Mouse (Mus musculus): Measurements from ENCODE around the gene Susd4. TPM values are rescaled to one million over a fixed set of nuclear protein-coding genes. Genes with fewer than 3 reads are reported as not detected.

The Susd4 gene
- polyA plus RNA-seq, 1 experiment = 0.54 TPM

GRCm38 (mm10) chr1:182868432-182869113 lies 104.9 kb downstream of the Susd4 start:
- TF ChIP-seq CTCF (IDR thresholded peaks at IDR 0.05; ENCODE audit: extremely low read depth, insufficient read depth, insufficient read length, insufficient replicate concordance) (peak; percentile 8; the same call in 1 of the 2 replicates), POLR2A (IDR thresholded peaks at IDR 0.05; ENCODE audit: low read depth, low read length) (no peak)
- H3K4me1 ChIP-seq (ENCODE audit: control insufficient read depth, insufficient read depth, insufficient read length) = no peaks in the 10 kb centered on the region
- no peaks in the 10 kb centered on the region for H3K27me3 ChIP-seq (ENCODE audit: control insufficient read depth, insufficient read depth, low read length)
- peak in 1 of 2 experiments; percentile 6 for DNase-seq (ENCODE audit: low read depth in 1 of 2, low spot score in 2 of 2)
- WGBS = 86% methylated on average over 14 of the region's 14 CpGs
- no peak overlapping the region for H3K27ac ChIP-seq (ENCODE audit: insufficient read depth, low read length)
- no peak overlapping the region for H3K4me3 ChIP-seq (ENCODE audit: extremely low read depth, insufficient read depth, insufficient read length)
- H3K36me3 ChIP-seq (ENCODE audit: control insufficient read depth, insufficient read depth, low read length) = no peaks in the 10 kb centered on the region

- TF ChIP-seq CTCF (IDR thresholded peaks at IDR 0.05; ENCODE audit: extremely low read depth, insufficient read depth, insufficient read length, insufficient replicate concordance) = no peak
- no peak for TF ChIP-seq POLR2A (IDR thresholded peaks at IDR 0.05; ENCODE audit: low read depth, low read length)
- Histone ChIP-seq H3K4me1 (ENCODE audit: control insufficient read depth, insufficient read depth, insufficient read length) (no peaks in the 10 kb centered on the region), H3K27ac (ENCODE audit: insufficient read depth, low read length) (no peak overlapping the region), H3K27me3 (ENCODE audit: control insufficient read depth, insufficient read depth, low read length) (no peaks in the 10 kb centered on the region), H3K4me3 (ENCODE audit: extremely low read depth, insufficient read depth, insufficient read length) (no peak overlapping the region), H3K36me3 (ENCODE audit: control insufficient read depth, insufficient read depth, low read length) (no peaks in the 10 kb centered on the region)
- 78% methylated on average over 6 of the region's 6 CpGs for WGBS
- no peak for DNase-seq (ENCODE audit: low read depth in 1 of 2, low spot score in 2 of 2)
Measured at GRCm38 (mm10) chr1:182869114-182869456, 105.4 kb downstream of the Susd4 start.

GRCm38 (mm10) chr1:182878156-182878555 lies 114.5 kb downstream of the Susd4 start:
- 91% methylated on average over 5 of the region's 5 CpGs for WGBS
- H3K36me3 ChIP-seq (ENCODE audit: control insufficient read depth, insufficient read depth, low read length) = no peaks in the 10 kb centered on the region
- H3K4me1 ChIP-seq (ENCODE audit: control insufficient read depth, insufficient read depth, insufficient read length) = no peaks in the 10 kb centered on the region
- no peak overlapping the region for H3K4me3 ChIP-seq (ENCODE audit: extremely low read depth, insufficient read depth, insufficient read length)
- DNase-seq (ENCODE audit: low read depth in 1 of 2, low spot score in 2 of 2) = no peak
- no peak overlapping the region for H3K27ac ChIP-seq (ENCODE audit: insufficient read depth, low read length)
- no peaks in the 10 kb centered on the region for H3K27me3 ChIP-seq (ENCODE audit: control insufficient read depth, insufficient read depth, low read length)
- TF ChIP-seq POLR2A (IDR thresholded peaks at IDR 0.05; ENCODE audit: low read depth, low read length) = no peak
- no peak for TF ChIP-seq CTCF (IDR thresholded peaks at IDR 0.05; ENCODE audit: extremely low read depth, insufficient read depth, insufficient read length, insufficient replicate concordance)

GRCm38 (mm10) chr1:182878719-182879118 lies 115.1 kb downstream of the Susd4 start:
- TF ChIP-seq CTCF (IDR thresholded peaks at IDR 0.05; ENCODE audit: extremely low read depth, insufficient read depth, insufficient read length, insufficient replicate concordance) = no peak
- TF ChIP-seq POLR2A (IDR thresholded peaks at IDR 0.05; ENCODE audit: low read depth, low read length) = no peak
- Histone ChIP-seq H3K27me3 (ENCODE audit: control insufficient read depth, insufficient read depth, low read length) (no peaks in the 10 kb centered on the region), H3K36me3 (ENCODE audit: control insufficient read depth, insufficient read depth, low read length) (no peaks in the 10 kb centered on the region), H3K27ac (ENCODE audit: insufficient read depth, low read length) (no peak overlapping the region), H3K4me1 (ENCODE audit: control insufficient read depth, insufficient read depth, insufficient read length) (no peaks in the 10 kb centered on the region), H3K4me3 (ENCODE audit: extremely low read depth, insufficient read depth, insufficient read length) (no peak overlapping the region)
- DNase-seq (ENCODE audit: low read depth in 1 of 2, low spot score in 2 of 2) = no peak
- WGBS = 86% methylated on average over 4 of the region's 4 CpGs

GRCm38 (mm10) chr1:182881246-182881645 lies 117.6 kb downstream of the Susd4 start:
- DNase-seq (ENCODE audit: low read depth in 1 of 2, low spot score in 2 of 2) = no peak
- no peaks in the 10 kb centered on the region for H3K27me3 ChIP-seq (ENCODE audit: control insufficient read depth, insufficient read depth, low read length)
- H3K4me1 ChIP-seq (ENCODE audit: control insufficient read depth, insufficient read depth, insufficient read length) = no peaks in the 10 kb centered on the region
- H3K4me3 ChIP-seq (ENCODE audit: extremely low read depth, insufficient read depth, insufficient read length) = no peak overlapping the region
- TF ChIP-seq CTCF (IDR thresholded peaks at IDR 0.05; ENCODE audit: extremely low read depth, insufficient read depth, insufficient read length, insufficient replicate concordance) = no peak
- no peak for TF ChIP-seq POLR2A (IDR thresholded peaks at IDR 0.05; ENCODE audit: low read depth, low read length)
- 80% methylated on average over 8 of the region's 8 CpGs for WGBS
- no peaks in the 10 kb centered on the region for H3K36me3 ChIP-seq (ENCODE audit: control insufficient read depth, insufficient read depth, low read length)
- no peak overlapping the region for H3K27ac ChIP-seq (ENCODE audit: insufficient read depth, low read length)

GRCm38 (mm10) chr1:182882611-182883010 lies 119.0 kb downstream of the Susd4 start:
- TF ChIP-seq POLR2A (IDR thresholded peaks at IDR 0.05; ENCODE audit: low read depth, low read length) = no peak
- TF ChIP-seq CTCF (IDR thresholded peaks at IDR 0.05; ENCODE audit: extremely low read depth, insufficient read depth, insufficient read length, insufficient replicate concordance) = no peak
- H3K27me3 ChIP-seq (ENCODE audit: control insufficient read depth, insufficient read depth, low read length) = no peaks in the 10 kb centered on the region
- WGBS = 78% methylated on average over 2 of the region's 2 CpGs

GRCm38 (mm10) chr1:182895698-182896097 lies 132.0 kb downstream of the Susd4 start:
- TF ChIP-seq CTCF (IDR thresholded peaks at IDR 0.05; ENCODE audit: extremely low read depth, insufficient read depth, insufficient read length, insufficient replicate concordance) (peak; percentile 26; the same call in 1 of the 2 replicates), POLR2A (IDR thresholded peaks at IDR 0.05; ENCODE audit: low read depth, low read length) (no peak)
- Histone ChIP-seq H3K4me1 (ENCODE audit: control insufficient read depth, insufficient read depth, insufficient read length) (no peaks in the 10 kb centered on the region), H3K4me3 (ENCODE audit: extremely low read depth, insufficient read depth, insufficient read length) (no peak overlapping the region), H3K27ac (ENCODE audit: insufficient read depth, low read length) (no peak overlapping the region), H3K36me3 (ENCODE audit: control insufficient read depth, insufficient read depth, low read length) (no peaks in the 10 kb centered on the region), H3K27me3 (ENCODE audit: control insufficient read depth, insufficient read depth, low read length) (no peaks in the 10 kb centered on the region)
- no peak for DNase-seq (ENCODE audit: low read depth in 1 of 2, low spot score in 2 of 2)
- WGBS = 42% methylated on average over 9 of the region's 9 CpGs

More at GRCm38 (mm10) chr1:182882611-182883010, 119.0 kb downstream of the Susd4 start:
- no peak overlapping the region for H3K27ac ChIP-seq (ENCODE audit: insufficient read depth, low read length)
- no peak for DNase-seq (ENCODE audit: low read depth in 1 of 2, low spot score in 2 of 2)
- no peaks in the 10 kb centered on the region for H3K4me1 ChIP-seq (ENCODE audit: control insufficient read depth, insufficient read depth, insufficient read length)
- H3K4me3 ChIP-seq (ENCODE audit: extremely low read depth, insufficient read depth, insufficient read length) = no peak overlapping the region
- no peaks in the 10 kb centered on the region for H3K36me3 ChIP-seq (ENCODE audit: control insufficient read depth, insufficient read depth, low read length)

All from spleen, adult 2 months (tissue).